Mouse (Mus musculus) B cell, adult 2 months (primary cell): ENCODE data around the gene Atp13a1.

ENCODE experiments used
- DNase-seq, 2 experiments: peaks; one replicate each; pipeline ENCODE4 v3.0.0; 2022

Gene Atp13a1

GRCm38 (mm10) chr8:69801796-69802195, 10.8 kb downstream of the Atp13a1 start:
- DNase-seq: no peak

GRCm38 (mm10) chr8:69802216-69802615, 11.3 kb downstream of the Atp13a1 start:
- DNase-seq: no peak

- DNase-seq: no peak
These were observed 12.4 kb downstream of the Atp13a1 start for GRCm38 (mm10) chr8:69803366-69803765.

- no peak for DNase-seq
These were observed 13.6 kb downstream of the Atp13a1 start for GRCm38 (mm10) chr8:69804537-69804936.

GRCm38 (mm10) chr8:69805086-69805485, 14.1 kb downstream of the Atp13a1 start:
- DNase-seq: no peak

GRCm38 (mm10) chr8:69805491-69805890, 14.5 kb downstream of the Atp13a1 start:
- DNase-seq: no peak

GRCm38 (mm10) chr8:69807236-69807635, 16.3 kb downstream of the Atp13a1 start:
- no peak for DNase-seq

GRCm38 (mm10) chr8:69808094-69808863, 17.3 kb downstream of the Atp13a1 start, which contains the start of gene Gmip:
TSS of gene Gmip (plus strand) at chr8:69808679.
- peak; percentile 96 to 97 for DNase-seq

GRCm38 (mm10) chr8:69808864-69809403, 18.0 kb downstream of the Atp13a1 start:
- DNase-seq: peak; percentile 78

- no peak for DNase-seq
These were observed 18.9 kb downstream of the Atp13a1 start for GRCm38 (mm10) chr8:69809820-69810219.

GRCm38 (mm10) chr8:69814881-69815280, 23.9 kb downstream of the Atp13a1 start:
- DNase-seq: no peak

- DNase-seq: no peak
These were observed 24.4 kb downstream of the Atp13a1 start for GRCm38 (mm10) chr8:69815396-69815795.

- DNase-seq: no peak
These were observed 29.5 kb downstream of the Atp13a1 start for GRCm38 (mm10) chr8:69820466-69820865.

GRCm38 (mm10) chr8:69821971-69822385, 31.0 kb downstream of the Atp13a1 start:
- DNase-seq: peak in 1 of 2 experiments; percentile 17

- DNase-seq: peak; percentile 67
These were observed 31.6 kb downstream of the Atp13a1 start, which contains the start of gene Lpar2 for GRCm38 (mm10) chr8:69822386-69823191. TSS of gene Lpar2 (plus strand) at chr8:69822429.

- DNase-seq: no peak
These were observed 35.4 kb downstream of the Atp13a1 start for GRCm38 (mm10) chr8:69826371-69826770.

- peak; percentile 93 to 95 for DNase-seq
These were observed 41.4 kb downstream of the Atp13a1 start, which contains the start of gene Pbx4 for GRCm38 (mm10) chr8:69832298-69832853. TSS of gene Pbx4 (plus strand) at chr8:69832491.

GRCm38 (mm10) chr8:69837057-69837682, 46.2 kb downstream of the Atp13a1 start:
- DNase-seq: no peak

GRCm38 (mm10) chr8:69847167-69848065, 56.5 kb downstream of the Atp13a1 start:
- DNase-seq: no peak

GRCm38 (mm10) chr8:69848951-69849350, 58.0 kb downstream of the Atp13a1 start:
- DNase-seq: no peak

GRCm38 (mm10) chr8:69849899-69850298, 58.9 kb downstream of the Atp13a1 start:
- DNase-seq: no peak
